Mouse (Mus musculus) cerebellum, adult 11-12 months (tissue): ENCODE results near the gene Tut1.

ENCODE experiments used
- DNase-seq: peaks from one replicate; pipeline ENCODE4 v3.0.0; 2022

Tut1 gene

DNA sequence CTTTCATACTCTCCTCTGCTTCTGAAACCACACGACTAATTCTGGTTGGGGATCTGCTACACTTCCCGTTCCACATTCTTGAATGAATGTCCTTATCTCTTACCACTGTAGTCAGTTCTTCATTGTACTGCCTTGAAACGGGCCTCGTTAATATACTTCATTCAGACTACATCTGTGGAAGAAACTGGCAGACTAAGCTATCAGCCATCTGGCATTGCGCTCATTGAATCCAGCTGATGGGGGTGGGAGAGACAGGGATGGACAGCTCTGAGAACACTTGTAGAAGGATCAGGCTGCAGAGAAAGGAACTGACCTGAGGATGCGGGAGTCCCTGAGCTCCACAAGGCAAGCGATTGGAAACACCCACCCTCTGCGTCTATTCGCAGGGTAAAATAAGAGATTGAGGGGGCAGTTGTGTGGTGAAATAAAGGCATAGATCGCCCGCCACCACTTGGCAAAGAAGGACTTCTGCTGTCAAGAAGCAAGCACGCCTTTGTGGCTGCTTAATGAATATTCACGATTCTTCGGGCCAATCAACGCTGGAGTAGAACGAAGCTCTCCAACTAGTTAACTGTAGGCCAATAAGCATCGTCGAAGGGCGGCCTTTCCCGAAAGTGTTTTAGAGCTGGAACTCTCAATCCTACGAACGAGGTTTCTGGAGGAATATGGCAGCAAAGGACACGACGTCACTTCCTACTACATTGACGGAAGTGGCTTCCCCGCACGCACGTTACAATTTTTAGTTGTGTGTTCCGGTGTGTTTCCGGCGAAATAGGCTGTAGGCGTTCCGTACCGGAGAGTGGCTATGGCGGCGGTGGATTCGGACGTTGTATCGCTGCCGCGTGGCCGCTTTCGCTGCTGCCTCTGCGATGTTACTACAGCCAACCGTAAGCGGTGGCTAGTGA, at the start of gene Tut1:
Tut1 (plus strand) TSS at position 713 of the 905 bp plus-strand sequence.
- peak; percentile 91 for DNase-seq

DNA sequence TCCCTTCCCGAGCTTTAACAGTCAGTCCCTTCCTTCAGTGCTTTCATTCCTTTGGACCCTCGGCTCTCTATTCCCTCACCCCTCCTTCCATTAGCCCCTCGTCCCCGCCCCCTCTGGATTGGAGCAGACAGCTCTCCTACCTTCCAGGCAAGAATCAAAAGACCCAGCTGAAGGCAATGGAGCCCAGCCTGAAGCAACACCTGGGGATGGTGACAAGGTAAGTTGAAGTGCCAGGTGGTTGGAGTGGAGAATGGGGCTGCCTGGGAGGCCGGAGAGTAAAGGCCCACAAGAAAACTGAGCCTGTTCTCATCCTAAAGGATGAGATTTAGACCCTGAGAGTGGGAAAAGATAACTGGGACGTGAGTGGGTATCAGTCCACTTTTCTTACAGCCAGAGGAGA, 45.1 kb upstream of the Tut1 start:
- DNase-seq: no peak

DNA sequence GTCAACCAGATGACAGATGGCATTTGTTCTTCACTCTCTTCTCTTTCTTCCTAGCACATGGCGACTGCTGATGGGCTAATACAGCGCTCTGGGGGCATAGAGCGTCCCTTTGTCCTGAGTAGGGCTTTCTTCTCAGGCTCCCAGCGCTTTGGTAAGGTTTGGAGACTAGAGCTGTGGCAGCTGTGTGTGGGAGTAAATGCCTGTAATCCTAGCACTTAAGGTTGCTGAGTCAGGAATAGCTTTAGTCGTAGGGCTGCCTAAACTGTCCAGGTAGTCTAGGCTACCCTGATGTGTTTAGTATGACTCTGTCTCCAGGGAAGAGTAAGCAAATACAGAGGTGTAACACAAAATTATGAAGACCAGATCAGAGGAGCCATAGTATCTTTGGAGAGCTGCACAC, 41.8 kb upstream of the Tut1 start:
- no peak for DNase-seq

DNA sequence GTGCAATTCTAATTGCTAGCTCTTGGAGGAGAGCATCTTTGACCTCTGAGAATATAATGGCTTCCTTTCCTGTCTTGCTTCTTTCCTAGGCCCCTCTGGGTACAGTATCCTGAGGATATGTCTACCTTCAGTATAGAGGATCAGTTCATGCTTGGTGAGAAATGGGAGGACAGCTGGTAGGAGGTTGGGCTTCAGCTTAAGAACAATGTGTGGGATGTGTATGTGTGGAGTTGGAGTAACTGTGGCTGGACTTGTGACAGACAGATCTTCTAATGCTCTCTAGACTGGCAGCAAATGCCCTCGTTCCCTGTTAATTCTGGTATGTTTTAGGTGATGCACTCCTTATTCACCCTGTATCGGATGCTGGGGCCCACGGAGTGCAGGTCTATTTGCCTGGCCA, 39.4 kb upstream of the Tut1 start:
- DNase-seq: no peak

DNA sequence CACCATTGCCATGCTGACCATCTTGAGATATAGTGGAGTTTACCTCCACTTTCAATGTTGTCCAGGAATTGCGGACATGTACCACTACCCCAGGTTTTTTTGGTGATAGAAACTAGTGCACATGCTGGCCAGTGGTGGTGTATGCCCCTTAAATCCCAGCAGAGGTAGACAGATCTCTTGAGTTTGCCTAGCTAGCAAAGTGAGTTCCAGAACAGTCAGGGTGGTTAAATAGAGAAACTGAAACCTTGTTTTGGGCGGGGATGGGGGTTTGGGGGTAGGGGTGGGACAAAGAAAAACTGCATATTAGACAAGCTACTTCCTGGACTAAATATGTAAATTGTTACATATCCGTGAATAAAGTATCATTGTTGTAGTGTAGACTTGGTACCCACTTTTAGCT, 34.6 kb upstream of the Tut1 start:
- DNase-seq: no peak

DNA sequence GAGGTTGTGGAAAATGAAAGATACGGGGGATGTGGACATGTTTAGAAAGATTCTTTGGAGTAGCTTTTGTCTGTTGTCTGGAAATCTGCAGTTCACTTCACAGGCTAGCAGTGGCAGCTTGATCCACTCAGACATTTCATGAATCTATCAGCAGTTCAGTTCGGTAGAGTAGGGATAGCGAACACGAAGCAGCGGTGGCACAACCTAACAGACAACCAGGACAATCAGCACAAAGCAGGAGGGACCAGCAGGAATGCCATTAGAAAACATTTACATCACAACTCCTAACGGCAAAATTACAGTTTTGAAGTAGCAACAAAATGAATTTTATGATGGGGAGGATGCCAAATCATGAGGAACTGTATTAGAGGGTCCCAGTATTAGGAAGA, 34.0 kb upstream of the Tut1 start:
- no peak for DNase-seq

DNA sequence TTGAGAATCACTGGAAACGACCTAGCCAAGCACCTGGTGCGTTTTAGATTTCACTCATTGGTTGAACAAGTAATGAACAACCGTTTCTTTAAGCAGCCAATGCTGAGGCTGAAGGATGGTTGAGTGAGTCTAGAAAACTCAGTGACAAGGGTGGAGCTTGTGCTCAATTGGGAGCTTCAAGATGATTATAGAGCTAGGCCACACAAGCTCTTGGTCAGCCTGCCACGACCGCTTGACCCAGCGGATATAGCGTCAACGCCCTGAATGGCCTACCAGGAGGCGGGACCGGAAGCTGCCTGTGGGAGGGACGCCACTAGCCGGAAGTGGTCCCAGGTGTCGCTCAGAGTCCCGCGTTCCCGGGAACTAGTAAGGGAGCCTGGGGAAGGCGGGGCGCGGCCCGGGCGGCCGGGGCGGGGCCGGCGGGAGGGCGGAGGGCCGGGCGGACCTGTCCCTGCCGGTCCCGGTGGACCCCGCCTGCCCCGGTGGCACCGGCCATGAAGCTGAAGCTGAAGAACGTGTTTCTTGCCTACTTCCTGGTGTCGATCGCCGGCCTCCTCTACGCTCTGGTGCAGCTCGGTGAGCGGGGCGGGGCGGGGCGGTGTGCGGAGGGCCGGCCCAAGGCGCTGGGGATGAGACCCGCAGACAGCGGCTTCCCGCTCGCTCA, 33.4 kb upstream of the Tut1 start, which contains the start of gene B3gat3:
B3gat3 (plus strand) TSS at position 302 of the 664 bp plus-strand sequence.
- peak; percentile 96 for DNase-seq

DNA sequence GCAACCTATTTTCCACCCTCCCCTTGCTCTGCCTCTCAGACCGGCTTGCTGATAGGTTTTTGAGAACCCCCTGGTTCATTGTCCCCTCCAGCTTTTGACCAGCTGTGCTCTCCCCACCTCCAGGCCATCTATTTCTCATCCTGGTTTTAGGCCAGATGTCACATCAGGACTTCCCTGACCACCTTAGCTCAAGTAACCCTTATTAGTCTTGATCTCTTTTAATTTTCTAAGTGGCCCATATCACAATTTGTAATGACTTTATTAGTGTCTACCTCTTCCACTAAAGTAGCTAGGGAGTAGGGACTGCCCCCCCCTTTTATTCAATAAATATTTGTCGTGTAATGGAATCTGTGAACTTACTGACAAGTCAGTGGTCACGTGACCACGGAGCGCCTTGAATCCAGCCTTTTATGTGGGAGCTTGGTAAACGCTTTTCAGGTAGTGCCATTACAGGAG, 32.8 kb upstream of the Tut1 start:
- no peak for DNase-seq

DNA sequence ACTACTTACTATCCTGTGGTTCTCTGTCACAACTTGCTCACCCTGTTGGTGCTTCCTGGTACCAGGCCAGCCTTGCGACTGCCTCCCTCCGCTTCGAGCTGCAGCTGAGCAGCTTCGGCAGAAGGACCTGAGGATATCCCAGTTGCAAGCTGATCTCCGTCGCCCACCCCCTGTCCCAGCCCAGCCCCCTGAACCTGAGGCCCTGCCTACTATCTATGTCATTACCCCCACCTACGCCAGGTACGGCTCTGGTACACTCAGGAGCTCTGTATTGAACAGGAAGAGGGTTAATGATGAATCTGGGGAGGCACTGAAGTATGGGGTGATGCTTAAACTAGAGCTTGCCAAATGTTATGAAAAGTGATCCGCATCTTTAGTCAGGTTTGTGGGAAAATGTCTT, 31.9 kb upstream of the Tut1 start:
- DNase-seq: no peak

DNA sequence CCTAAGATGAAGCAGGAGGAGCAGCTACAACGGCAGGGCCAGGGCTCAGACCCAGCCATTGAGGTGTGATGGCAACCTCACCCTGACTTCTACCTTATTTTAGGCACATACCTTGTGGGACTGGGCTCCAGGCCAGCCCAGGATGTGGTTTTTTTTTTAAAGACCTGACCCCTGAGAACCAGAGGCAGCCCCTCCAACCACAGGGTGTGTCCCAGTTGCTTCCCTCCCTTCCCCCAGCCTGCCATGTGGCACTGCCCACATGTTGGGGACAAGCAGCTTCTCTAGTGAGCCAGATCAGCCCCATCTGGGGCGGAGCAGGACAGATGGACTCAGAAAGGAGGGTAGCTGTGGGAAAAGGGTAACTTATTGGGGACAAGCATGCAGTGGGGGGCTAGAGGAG, 26.9 kb upstream of the Tut1 start:
- DNase-seq: peak; percentile 44

DNA sequence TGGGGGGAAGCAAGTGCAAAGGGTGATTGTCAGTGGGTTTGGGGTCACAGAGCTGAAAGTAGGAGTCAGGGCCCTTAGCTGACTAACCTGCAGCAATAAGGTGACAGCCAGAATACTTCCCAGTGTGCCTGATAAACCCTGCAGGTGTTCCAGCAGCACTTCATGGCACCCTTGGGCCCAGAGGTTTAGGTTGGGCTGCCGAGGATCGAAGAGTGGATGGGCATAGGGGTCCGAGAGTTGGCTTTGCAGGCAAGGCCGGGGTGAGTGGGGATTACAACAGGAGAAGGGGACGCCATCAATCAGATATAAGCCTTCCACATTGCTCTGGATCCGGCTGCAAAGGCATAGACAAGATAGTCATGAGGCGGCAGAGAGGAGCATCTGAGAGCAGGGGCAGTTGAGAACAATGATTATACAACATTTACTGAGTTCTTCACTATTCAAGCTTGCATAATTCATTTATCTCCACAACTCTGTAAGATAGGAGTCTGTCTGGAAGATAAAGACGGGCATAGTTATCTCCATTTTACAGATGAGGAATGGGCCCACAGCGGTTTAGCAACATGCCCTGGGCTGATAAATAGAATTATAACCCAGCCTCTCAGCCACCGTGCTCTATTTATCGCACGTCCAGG, 25.6 kb upstream of the Tut1 start:
- DNase-seq: no peak

DNA sequence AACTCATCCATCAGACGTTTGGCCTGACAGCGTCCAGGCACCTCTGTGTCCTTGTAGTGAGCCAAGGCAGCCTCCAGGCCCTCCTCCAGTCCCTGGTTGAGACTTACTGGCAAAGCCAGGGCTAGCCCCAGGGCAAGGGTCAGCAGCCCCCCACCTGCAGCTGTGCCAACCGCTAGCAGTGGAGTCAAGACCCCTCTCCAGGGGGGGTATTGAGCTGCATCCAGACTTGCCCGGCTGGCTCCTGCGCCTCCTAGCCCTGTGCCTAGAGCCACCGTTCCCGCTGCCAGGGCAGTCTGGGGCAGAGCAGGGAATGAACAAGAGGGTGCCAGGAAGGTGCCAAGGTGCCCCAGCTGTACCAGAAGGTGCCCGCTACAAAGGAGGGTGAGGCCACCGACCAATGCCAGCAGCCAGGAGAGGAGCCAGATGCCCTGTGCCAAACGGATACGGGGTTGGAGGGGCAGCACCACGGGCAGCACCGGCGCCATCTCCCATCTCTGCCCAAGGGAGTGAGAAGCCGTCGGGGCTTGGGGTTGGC, 24.9 kb upstream of the Tut1 start:
- DNase-seq: peak; percentile 85

DNA sequence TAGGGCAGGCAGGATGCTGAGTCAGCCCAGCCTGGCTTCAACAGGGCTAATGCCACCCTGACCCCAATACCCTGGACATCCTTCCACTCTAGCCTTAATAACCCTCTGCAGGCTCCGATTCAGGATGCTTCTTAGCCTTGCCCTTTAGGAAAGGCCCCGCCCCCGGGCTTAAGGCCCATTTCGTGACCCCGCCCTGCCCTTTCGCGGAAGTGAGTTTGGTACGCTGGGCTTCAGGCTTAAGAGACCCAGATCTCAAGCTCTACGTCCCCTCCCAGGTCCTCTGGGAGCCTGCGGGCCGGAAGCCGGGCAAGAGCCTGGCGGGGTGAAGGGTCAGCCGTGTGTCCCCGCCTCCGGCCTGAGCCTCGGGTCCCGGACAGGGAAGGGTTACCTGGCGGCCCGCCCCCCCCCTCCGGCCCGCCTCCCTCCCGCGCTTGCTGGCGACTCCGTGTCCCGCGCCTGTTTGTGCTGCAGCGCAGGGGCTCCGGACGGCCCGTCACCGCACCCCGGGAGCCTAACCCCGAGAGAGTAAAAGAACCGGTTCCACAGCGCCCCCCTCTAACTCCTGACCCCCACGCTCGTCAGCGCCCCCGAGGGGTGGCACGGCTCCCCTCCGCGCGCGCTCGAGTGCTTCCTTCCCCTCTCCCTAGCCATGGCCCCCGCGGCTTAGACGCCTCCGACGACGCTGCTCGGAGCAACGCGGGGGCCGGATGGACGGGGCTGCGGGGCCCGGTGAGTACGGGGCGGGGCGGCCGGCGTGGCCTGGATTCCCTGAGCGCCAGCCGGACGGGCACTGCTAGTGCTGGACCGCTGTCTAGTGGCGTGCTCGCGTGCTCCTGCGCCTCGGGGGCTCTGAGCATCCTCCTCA, 24.2 kb upstream of the Tut1 start, which contains the start of the genes Rom1 and Eml3:
Rom1 (minus strand) TSS at position 133 of the 865 bp plus-strand sequence.
Eml3 (plus strand) TSS at position 329 of the 865 bp plus-strand sequence.
- DNase-seq: peak; percentile 87

DNA sequence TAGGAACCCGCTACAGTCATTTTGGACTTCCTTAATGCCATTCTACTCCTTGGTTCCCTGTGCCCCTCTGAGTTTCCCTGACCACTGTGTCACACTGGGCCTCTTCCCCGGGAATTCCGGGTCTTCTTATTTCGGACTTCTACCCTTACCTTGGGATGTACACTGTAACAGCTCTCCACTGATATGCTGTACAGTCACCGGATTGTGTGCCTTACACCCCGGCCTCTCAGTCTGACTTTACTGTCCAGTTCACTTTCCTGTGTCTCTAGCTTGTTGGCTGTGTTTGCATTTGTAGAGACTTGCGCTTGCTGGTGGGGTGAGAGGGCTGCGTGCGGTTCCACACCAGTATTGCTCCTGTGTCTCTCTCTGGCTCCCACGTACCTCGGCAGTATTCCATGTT, 23.5 kb upstream of the Tut1 start:
- DNase-seq: no peak

DNA sequence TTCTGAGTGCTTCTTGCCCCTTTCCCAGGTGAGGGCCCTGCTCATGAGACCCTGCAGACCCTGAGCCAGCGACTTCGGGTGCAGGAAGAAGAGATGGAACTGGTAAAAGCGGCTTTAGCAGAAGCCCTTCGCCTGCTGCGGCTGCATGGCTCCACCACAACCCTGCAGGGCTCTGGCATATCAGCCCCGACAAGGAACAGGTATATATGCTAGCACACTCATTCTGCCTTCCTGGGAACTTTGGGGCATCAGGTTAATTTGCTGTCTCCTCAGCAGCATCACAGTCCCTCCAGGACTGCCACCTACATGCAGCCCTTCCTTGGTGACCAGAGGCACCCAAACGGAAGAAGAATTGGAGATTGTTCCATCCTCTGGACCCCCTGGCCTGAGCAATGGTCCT, 22.9 kb upstream of the Tut1 start:
- no peak for DNase-seq

DNA sequence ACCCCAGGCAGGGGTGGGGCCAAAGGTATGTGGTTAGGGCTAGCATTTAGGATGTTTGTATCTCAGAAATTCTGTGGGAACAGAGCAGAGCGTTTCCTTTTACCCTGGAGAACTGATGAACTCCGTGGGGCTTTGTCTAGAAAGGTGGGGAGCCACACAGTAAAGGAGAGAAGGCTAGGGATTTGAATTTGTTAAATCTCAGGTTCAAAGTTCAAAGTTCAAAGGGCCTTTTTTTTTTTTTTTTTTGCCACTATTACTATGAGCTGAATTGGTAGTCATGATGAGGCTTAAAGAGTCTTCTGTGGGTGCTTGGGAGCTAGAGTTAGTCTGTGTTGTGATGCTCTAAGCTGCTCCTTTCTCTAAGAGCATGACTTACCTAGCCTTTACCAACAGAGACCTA, 16.9 kb upstream of the Tut1 start:
- no peak for DNase-seq

DNA sequence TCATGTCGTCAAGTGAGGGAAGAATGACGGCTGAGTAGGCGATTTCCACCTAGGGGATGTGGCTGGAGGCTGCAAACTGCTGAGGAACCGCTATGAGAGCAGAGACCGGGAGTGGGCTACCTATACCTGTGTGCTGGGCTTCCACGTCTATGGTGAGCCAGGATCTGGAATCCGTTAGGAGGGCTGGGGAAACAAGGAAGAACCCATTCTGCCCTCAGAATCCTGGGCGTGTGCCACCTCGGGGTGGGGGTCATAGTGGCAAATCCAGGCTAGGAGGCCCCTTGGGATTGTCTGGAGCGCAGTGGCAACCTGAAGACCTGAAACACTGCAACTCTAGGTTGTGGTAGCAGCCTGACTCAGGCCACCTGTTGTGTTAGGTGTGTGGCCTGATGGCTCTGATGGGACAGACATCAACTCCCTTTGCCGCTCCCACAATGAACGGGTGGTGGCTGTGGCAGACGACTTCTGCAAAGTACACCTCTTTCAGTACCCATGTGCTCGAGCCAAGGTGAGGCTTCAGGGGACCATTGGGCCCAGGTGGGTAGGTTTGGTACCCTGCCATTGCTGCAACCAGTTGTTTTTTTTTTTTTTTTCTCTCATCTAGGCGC, 13.0 kb upstream of the Tut1 start:
- DNase-seq: peak; percentile 73

DNA sequence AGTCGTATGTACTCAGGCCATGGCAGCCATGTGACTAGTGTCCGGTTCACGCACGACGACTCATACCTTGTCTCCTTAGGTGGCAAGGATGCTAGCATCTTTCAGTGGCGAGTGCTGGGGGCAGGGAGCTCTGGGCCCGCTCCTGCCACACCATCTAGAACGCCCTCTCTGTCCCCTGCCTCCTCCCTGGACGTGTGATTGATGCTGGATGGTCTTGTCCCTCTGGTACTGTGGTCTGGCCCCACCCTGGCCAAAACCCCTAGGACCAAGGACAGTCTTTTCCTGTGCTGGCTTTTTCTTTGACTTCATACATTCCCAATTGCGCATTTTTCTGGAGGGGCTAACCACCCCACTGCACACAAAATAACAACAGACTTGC, 12.5 kb upstream of the Tut1 start:
- peak; percentile 69 for DNase-seq

DNA sequence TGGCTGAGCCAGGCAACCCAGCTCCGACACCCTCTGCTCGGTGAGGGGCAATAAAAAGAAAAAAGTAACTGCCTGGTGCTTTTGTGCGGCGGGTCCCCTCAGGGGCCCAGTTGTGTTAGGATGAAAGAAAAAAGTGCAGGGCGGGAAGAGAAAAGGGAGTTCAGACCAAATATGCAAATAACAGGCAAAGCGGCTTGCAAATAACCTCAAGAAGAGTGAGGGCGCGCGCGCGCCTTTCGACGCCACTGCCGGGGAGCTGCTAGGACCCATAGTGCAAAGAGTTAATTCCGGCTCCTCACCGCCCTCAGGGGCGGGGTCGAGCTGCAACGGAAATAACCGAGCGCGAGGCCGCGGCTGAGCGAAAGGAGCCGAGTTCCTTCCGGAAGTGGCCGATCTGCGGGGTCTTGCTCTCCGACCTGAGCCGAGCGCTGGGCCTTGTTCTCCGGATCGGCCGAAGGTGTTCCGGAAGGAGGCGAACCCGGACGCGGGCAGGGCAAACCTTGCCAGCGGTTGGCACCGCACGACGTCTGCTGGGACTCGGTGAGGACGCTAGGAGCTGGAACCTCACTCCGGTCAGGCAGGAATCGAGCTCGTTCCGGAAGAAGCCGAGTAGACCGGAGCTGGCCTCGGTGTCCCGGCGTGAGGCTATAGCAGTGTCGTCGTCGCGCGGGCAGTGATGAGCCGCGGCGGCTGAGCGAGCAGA, 12.0 kb upstream of the Tut1 start, which contains the start of gene Mta2:
Mta2 (plus strand) TSS at position 361 of the 703 bp plus-strand sequence.
- peak; percentile 97 for DNase-seq

DNA sequence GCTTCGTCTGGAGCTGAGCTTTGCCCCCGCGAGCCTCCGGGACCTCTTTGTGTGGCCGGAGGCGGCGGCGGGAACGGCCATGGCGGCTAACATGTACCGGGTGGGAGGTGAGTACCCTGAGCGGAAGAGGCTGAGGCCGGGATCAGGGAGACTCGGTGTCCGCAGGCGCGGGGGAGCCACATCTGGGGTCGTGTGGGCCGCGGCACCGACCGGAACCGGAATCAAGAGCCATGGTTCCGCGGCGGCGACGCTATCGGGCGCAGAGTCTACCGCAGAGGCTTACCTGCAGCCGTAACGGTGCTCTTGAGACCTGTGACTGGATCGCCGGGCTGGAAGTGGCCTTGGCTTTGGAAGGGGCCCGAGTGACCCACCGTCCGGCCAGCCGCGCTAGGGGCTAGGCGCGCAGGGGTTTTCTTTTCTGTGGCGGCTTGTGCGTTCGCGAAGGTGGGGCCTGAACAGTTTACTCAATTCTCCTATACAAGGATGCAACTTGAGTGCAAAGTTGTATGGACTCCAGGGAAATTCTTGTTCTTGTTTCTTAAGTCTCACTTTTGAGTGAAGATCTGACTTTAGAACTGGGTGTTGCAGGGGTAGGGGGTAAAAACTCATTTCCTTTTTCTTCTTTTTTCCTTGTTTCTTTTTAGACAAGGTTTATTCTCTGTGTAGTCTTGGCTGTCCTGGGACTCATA, 11.2 kb upstream of the Tut1 start:
- DNase-seq: no peak
